Comparison of ENCODE assay signal across 18 mouse cellular contexts in the genomic region with DNA sequence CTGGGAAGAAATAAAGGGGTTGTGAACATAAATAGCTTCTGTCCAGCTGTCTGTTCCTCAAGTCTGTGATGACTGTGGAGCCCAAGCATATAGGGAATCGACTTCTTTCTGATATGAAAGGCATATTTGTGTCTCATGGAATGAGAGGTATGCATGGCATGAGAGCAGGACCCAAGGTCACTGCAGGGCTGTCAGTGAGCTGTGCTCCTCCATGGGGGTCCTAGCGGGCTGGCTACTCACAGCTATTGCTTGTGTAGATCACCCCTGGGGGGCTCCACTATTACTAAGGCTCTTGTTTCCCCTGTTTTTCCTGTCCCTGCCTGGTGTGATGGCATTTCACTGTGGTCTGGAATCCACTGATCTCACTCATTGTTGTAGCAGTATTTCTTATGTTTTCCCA.
"Had no signal": no experiment of that assay in that cellular context is flagged by ENCODE, and none has a peak within 500 bp of the region (broad histone marks: within the 10 kb centered on the region; RNA-seq: fewer than 3 reads in every experiment).

No protein-coding gene starts in this region.

- H3K4me1 ChIP-seq: liver, embryonic 15.5 days; midbrain, embryonic 10.5 days; neural tube, embryonic 15.5 days; stomach, embryonic 15.5 days had no signal

- ATAC-seq: lung, postnatal 0 days had no signal

- H3K9me3 ChIP-seq: limb, embryonic 13.5 days; liver, embryonic 15.5 days; midbrain, embryonic 10.5 days; neural tube, embryonic 15.5 days; stomach, embryonic 15.5 days had no signal

- H3K27ac ChIP-seq: layer of hippocampus, adult 2 months; limb, embryonic 13.5 days; liver, embryonic 15.5 days; midbrain, embryonic 10.5 days; neural tube, embryonic 15.5 days; stomach, embryonic 15.5 days had no signal

- H3K27me3 ChIP-seq: limb, embryonic 13.5 days; liver, embryonic 15.5 days; neural tube, embryonic 15.5 days; stomach, embryonic 15.5 days had no signal

- H3K36me3 ChIP-seq: limb, embryonic 13.5 days; liver, embryonic 15.5 days; midbrain, embryonic 10.5 days; neural tube, embryonic 15.5 days; stomach, embryonic 15.5 days had no signal

- H3K9ac ChIP-seq: limb, embryonic 13.5 days; liver, embryonic 15.5 days; neural tube, embryonic 15.5 days; stomach, embryonic 15.5 days had no signal

- H3K4me3 ChIP-seq: layer of hippocampus, adult 2 months; limb, embryonic 13.5 days; liver, embryonic 15.5 days; midbrain, embryonic 10.5 days; myocyte; neural tube, embryonic 15.5 days; stomach, embryonic 15.5 days had no signal

- DNase-seq: kidney, postnatal 10 days; kidney, postnatal 4 days; lung, adult 2 months; lung, postnatal 36 days; midbrain, embryonic 14.5 days; right cerebral cortex, postnatal 4 days; spleen, adult 18-20 months; thymus, adult 2 months; thymus, postnatal 25 days had no signal

- H3K4me2 ChIP-seq: limb, embryonic 13.5 days; liver, embryonic 11.5 days; liver, embryonic 15.5 days; neural tube, embryonic 15.5 days; stomach, embryonic 15.5 days had no signal
